Mouse (Mus musculus) liver, adult 2 months (tissue): ENCODE measurements around the gene Hnrnpul1.
"Not testable (repeated sequence)": the region's sequence is repeated elsewhere in the genome, so short reads cannot be mapped to it uniquely, and the experiment has no call there.

ENCODE experiments used
- CTCF ChIP-seq: fragments of 200-500 bp; IDR thresholded peaks from 2 replicates; pipeline ENCODE4 v1.5.1; 2011; ENCODE audit warnings: low read depth, low read length, control low read depth
- POLR2A ChIP-seq: fragments of 200-500 bp; IDR thresholded peaks from 2 replicates; pipeline ENCODE4 v1.6.1; 2011; ENCODE audit warnings: low read length, control low read depth; ENCODE audit not compliant: insufficient read depth; ENCODE audit errors: extremely low read depth

DNA sequence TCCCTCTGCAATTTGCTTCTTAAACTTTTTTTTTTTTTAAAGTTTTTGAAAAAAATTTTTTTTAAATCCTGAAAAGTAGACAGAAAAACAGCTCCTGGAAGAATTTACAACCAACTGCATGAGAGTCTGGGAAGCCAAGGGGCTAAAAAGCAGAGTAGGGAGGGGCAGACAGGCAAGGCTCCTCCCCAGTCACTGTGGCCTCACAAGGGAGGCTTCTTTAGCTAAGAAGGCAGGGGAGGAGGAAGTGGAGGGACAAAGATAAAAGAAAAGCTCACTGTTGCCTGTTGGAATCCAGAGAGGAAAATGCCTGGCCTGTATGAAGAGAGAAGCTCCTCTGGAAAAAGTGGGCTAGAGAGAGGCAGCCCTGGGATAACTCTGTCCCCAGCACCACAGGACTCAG is 32.8 kb downstream of the Hnrnpul1 start:
- not testable (repeated sequence) for TF ChIP-seq POLR2A, CTCF
